Mouse (Mus musculus) naive thymus-derived CD4-positive, alpha-beta T cell, adult 2 months (primary cell): ENCODE data around the gene Ccdc170.
"Not testable (repeated sequence)": the region's sequence is repeated elsewhere in the genome, so short reads cannot be mapped to it uniquely, and the experiment has no call there.

Experiments
- DNase-seq: peaks from one replicate; pipeline ENCODE4 v3.0.0-alpha.2; 2011; ENCODE audit warnings: low read depth

Gene Ccdc170

GRCm38 (mm10) chr10:4600796-4601474, 118.6 kb downstream of the Ccdc170 start:
- no peak for DNase-seq

GRCm38 (mm10) chr10:4601612-4602011, 119.3 kb downstream of the Ccdc170 start:
- not testable (repeated sequence) for DNase-seq

GRCm38 (mm10) chr10:4602466-4602865, 120.2 kb downstream of the Ccdc170 start:
- no peak for DNase-seq

GRCm38 (mm10) chr10:4604527-4605209, 122.4 kb downstream of the Ccdc170 start:
- DNase-seq, result no peak

- DNase-seq, result no peak
Measured at GRCm38 (mm10) chr10:4610234-4610633, 127.9 kb downstream of the Ccdc170 start.

- DNase-seq, result peak; percentile 54
Measured at GRCm38 (mm10) chr10:4611386-4612155, 129.3 kb downstream of the Ccdc170 start, which contains the start of gene Esr1. Gene Esr1, plus strand, starts transcription at chr10:4611593.
